Mouse (Mus musculus): Measurements from ENCODE around the gene Cdca7.

Cdca7 gene

DNA sequence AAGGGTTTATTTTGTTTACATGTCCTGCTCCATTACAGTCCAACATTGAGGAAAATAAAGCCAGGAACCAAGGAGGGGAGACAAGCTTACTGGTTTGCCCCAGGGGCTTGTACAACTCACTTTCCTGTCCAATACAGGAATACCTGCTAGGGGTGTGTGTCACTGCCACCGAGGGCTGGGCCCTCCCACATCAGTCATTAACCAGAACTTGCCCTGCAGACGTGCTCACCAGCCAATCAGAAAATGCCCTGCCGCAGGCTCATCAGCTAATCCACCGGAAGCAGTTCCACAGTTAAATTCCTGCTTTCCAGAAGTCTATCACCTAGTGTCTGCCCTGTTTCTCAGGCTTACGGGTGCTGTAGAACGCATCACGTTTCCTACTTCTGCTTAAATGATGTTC, 15.7 kb downstream of the Cdca7 start:
- no peak for DNase-seq (ENCODE audit: low spot score)

DNA sequence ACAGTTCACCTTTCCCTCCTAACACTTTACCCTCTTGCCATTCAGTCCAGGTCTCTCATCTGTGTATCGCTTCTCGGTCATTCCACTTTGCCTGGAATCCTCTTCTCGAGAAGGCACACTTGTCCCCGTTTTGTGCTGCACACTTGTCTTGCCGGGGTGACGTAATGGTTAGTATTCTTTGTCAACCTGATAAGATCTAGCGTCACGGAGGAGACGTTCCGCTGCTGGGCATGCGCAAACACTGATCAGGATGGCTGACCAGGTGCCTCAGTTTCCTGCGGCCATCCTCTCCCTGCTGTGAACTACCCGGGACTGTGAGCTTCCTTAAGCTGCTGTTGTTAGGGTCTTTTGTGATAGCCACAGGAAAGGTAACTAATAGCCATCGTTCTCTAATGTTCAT, 17.1 kb downstream of the Cdca7 start:
- DNase-seq (ENCODE audit: low spot score), result peak; percentile 8

DNA sequence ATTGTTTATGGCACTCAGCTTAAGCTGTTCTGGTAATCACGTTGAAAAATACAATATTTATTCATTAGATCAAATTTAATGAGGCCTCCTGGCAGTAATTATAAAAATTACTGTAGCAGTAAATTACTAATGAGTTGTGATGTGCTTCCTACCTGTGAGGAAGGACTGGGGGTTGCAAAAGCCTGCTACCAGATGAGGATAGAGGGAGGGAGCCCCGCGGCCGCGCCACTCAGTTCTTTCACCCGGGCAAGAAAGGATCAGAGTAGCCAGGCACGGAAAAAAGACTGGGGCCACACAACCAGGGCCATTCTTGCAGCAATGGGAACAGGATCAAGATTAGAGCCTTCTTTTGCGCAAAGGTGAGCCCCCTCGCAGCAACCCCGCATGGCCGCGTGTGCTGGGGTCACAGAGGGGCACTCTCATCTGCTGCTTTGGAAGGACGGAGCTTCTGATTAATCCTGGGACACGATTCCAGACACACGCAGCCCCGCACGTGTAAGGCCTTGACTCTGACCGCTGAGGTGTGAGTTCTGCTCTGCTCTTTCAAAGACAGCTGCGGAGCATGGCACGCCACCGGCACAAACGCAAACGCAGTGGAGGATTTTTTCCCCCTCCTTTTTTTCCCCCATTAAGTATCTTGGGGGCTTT, 23.2 kb downstream of the Cdca7 start:
- no peak for DNase-seq (ENCODE audit: low spot score)

DNA sequence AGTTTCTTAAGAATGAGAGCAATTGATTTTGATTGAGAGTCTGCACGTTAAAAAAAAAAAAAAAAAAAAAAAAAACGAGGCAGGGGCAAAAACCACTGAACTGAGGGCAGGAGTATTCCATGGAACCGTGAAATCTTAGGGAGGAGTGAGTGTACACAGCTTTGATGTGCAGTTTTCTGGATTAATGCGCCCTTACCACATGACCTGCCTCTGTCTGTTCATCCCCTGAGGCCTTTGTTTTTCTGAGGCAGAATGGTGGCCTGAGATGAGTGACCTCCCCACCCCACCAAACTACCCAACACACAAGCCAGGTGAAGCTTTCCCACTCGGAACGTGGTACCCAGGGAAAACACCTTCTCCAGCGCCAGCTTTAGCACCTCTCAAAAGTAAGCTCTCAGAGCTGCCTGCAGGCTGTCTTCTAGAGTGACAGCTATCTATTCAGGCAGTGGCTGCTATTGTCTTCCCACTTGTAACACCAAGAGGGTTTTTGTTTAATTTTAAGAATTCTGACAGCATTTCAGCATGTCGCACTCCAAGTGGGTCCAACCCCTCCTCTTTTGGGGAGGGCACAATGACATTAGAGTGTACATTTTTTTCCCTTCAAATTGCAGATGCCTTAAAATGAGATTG, 23.9 kb downstream of the Cdca7 start:
- no peak for DNase-seq (ENCODE audit: low spot score)

DNA sequence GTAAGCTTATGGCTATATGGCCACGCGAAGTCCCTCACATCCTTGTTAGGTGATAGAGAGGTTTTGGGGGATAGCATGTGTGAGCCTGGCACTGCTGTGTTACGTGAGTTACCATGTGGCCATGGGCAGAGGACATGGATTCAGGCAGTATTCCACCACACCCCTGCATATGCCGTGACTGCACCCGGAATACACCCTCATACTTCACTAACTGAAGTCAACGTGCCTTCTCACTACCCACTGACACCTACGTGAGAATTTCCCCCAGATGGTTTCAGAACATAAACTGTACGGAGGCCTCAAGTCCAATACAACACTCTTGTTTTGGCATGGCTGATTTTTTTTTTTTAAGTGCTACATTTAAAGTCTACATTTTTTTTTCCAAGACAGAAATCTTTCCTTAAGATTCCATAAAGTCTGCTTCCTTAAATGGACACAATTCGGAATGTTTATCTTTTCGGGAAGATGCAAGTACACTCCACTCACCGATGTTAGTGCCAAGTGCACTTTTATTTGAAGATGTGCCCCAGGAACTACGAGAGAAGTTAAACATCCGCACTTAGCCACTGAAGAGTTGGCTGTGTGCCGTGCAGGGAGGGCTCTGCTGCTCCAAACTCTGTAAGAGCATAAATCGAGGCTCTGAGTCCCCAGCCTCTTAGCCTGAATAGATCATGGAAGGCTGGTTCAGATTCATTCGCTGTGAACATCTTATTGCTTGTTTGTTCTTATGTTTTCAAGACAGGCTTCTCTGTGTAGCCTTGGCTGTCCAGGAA, 26.3 kb downstream of the Cdca7 start:
- peak; percentile 32 for DNase-seq (ENCODE audit: low spot score)

DNA sequence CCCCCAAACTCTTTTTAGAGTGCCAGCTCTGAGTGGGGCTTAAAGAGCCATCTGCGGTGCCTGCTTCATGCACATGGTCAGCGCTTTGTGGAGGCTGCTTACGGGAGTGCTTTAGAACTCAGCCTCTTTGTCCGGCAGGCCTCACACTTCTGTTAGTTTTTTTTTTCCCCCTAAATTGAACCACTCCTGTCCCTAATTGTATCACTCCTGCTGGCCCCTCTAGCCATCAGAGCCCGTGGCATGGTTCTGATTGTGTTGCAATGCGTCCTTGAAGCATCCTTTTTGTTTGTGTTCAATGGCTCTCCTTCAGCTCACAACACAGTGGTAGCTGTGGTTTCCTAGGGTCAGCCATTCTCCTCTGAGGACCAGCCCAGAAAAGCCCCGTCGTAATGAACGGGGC, 27.7 kb downstream of the Cdca7 start:
- DNase-seq (ENCODE audit: low spot score), result no peak

DNA sequence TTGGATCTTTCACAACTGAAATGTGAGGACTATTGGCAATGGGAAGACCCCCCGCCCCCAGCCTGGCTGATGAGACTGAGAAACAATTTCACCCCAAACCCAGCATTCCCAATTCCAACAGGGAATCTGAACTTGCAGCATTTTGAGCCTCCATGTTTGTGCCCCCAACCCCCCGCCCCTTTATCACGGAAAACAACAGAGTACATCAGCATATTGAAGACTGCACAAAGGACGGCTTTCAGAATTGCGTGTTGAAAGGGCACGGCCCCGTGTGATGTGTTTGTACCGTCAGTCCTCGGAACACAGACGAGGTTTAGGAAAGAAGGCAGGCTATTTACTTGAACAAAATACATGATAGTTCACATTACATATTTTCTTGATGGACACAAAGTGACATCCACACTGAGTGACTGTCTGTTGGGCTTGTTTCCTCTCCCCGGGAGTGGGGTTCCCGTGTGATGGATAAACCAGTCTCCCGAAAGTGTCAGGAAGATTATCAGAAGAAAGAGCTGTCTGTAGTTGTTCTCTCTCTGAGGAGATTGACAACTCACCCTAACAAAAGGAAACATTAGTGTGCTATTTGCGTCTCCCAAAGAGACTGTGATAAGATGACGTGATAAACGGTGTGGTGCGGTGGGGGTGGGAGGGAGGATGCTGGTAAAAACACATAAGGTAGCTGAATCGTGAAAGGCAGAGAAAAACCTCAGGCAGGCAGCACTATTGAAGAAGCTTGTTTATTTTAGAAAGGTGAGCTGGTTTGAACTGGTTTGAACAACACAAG, 32.1 kb downstream of the Cdca7 start:
- DNase-seq (ENCODE audit: low spot score), result no peak

DNA sequence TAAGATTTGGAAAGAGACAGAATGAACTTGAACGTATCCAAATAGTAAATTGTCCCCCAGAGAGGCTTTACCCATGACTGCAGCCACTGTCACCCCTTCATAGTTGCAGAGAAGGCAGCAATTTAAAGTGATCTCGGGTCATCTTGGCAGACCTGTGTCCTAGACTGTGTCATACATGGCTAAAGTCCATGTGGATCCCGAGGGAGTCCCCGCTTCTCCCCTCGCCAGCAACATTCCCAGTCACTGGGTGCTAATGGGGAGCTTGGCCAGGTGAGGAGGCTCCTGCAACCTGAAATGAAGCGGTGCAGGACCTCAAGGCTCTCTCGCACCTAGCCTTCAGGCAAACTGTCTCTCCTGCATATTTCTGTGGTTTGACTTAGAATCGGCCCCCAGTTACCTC, 32.9 kb downstream of the Cdca7 start:
- DNase-seq (ENCODE audit: low spot score), result no peak

DNA sequence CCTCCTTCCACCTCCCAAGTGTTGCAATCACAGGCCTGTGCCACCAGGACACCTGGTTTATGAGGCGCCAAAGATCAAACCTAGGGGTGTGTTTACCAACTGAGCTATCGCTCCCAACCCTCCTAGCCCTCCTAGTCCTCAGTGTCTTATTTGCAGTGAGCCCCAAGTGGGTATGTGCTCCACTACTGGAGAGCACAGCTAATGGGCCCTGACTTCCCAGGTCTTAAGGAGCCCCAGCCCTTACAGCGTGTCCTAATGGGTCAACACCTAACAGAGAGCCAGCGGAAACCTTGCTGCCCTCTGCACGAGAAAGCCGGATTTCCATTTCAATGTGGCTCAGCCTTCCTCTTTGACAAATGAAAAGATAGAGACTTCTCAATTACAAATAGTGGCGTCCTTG, 39.6 kb downstream of the Cdca7 start:
- DNase-seq (ENCODE audit: low spot score), result no peak

DNA sequence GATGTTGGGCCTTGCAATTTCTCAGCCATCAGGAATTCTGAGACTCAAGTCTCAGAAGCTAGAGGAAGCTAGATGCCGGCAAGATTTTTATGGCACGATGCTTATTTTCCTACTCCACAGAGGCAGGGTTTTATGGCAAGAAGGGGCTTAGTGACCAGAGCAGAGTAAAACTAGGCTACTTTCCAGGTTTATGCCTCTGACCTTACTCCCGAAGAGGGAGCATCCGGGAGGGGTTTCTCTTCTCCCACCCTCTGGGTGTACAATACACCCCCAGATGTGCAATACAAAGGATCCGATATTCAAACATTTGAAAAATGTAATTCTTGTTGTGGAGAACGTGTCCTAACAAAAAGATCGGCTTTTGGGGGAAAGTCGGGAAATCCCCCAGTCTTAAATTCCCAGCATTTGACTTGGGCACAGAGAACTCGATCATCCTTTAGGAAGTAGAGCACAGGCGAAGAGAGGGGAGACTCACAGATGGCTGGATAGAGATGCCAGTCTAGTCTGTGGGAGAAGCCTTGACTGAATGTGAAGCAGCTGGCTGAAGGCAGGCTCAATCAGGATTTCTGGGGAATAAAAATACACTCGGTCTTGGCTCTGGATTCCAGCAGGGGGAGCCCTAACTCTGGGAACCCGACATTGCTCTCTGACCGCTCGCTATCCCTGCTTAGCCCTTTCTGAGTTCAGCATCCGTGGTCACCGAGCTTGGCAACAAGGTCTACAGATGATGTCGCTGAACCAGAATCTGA, 40.2 kb downstream of the Cdca7 start:
- peak; percentile 71 for DNase-seq (ENCODE audit: low spot score)

DNA sequence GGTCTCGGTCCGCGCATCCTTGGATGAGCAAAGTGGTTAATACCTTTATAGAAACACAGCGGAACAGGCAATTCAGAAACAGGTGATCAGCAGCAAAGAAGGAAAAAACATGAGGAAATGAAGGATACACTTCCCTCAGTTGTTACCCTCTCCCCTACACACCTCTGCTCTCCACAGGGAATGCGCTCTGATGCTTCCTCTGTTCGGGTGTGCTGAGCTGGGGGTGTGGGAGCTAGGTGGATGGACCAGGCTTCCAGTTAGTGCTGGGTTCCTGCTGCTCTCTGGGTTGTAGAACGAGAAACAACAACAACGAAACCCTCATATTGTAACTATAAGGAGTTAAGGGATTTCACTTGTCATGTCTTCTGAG, 40.7 kb downstream of the Cdca7 start:
- DNase-seq (ENCODE audit: low spot score), result no peak

DNA sequence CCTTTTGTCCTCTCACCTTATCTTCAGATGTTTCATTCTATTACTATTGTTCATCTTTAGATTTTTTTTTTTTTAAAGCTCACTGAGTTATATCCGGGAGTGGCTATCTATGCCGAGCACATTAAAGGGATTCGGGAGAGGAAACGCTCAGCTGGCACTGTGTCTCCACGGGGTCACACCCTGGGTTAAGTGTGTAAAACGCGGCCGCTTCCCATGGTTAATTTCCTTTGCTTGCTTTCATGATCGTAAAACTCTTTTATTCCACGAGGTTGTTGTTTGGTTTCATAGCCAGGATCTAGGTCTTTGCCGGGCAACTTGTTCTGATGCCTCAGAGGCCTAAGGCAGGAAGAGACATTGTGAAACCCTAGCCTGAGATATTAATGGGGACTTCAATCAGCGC, 48.1 kb downstream of the Cdca7 start:
- no peak for DNase-seq (ENCODE audit: low spot score)

DNA sequence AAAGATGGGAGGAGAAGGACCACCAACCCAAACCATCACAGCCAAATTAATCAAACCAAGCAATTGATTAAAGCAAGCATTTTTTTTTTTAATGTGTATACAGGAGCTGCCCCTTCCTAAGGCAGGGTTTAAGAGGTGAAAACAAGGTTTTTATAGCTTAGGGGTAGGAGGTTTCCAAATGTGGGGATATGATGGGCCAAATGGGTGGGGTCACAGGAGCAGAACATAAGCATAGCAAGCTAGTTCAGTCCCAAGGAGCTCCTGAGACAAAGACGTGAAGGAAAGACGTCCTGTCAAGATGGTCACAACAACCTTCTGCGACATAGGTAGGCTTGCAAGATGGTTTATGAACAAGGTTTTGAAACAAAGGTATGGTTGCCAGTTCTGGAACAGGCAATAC, 49.6 kb downstream of the Cdca7 start:
- no peak for DNase-seq (ENCODE audit: low spot score)

DNA sequence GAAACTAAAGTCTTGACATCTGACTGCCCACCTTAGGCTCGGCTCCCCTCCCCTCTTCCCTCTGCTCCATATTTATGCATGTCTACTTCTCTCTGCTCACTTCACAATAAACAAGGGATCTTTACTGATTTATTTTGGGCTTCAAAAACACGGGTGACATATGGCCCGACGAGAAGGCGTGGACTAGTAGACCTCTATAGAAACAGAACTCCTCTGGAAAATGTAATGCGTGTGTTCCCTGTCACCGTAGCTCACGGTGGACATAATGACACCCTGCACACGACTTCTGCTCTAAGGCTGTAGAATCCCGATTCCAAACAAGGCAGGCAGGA, 53.0 kb downstream of the Cdca7 start:
- DNase-seq (ENCODE audit: low spot score), result no peak

DNA sequence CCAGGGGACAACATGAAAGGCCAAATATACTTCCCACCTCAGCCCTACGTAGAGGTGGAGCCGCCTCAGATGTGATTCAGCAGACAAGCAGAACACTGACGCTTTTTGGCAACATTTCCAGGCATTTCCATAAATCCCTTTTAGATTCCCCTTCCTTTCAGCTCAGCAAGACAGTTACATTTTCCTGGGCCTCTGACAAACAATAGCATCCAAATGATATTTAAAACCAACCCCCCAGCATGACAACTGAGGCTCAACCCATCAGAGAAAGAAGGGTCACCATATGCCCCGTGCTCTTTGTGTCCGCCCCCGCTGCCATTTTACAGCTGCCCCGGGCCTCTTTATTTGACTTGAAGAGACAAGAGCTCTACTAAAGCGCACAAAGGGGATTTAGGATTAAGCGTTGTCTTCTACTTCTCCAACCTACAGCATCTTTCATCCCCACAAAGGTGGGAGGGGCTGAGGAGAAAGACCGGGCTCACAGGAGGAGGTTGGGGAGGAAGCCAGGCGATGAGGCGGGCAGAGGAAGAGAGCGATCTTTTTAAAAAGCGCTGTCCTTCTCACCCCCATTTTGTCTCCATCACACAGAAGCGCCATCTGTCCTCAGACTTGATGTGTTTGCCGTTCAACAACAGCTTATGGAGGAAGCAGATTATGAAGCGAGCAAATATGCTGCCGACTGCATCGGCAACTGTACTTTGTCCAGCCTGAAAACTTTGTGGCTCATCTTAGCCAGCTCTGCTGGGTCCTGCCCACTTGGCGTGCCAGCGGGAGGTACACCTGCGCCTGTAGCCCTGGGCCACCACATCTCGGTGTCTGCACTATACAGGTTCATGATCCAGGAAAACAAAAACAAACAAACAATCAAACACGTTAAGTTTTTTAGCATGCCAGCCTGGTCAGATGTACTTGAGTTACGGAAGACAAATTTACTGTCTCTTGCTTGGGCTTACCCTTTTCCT, 53.7 kb downstream of the Cdca7 start:
- DNase-seq (ENCODE audit: low spot score), result no peak

DNA sequence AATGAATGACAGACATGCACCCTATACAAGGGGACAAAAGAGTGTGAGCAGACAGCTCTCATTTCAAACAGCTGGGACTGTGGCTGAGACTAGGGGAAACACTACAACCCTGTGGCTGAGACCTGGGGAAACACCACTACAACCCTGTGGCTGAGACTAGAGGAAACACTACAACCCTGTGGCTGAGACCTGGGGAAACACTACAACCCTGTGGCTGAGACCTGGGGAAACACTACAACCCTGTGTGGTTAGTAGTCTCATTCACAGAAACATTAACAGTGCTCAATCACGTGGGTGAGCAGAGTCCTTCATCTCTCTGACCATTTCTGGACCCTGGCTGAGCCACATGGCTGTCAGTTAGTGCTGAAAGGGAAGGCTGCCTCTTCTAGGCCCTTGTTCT, 59.9 kb downstream of the Cdca7 start:
- DNase-seq (ENCODE audit: low spot score), result no peak
